Mouse (Mus musculus) ES-E14 (cell line): ENCODE data around the gene Alg1. TPM values are rescaled to one million over a fixed set of nuclear protein-coding genes. Genes with fewer than 3 reads are reported as not detected.

Experiments used
- DNase-seq: peaks from one replicate; pipeline ENCODE4 v3.0.0-alpha.2; 2013; ENCODE audit warnings: low read depth, low spot score
- H3K27ac ChIP-seq: 2 replicates; pipeline ENCODE4 v1.5.1; 2012; ENCODE audit warnings: low read depth, mild to moderate bottlenecking, low read length, moderate library complexity, mixed read lengths; ENCODE audit not compliant: poor library complexity, insufficient read depth, severe bottlenecking
- H3K36me3 ChIP-seq: 2 replicates; pipeline ENCODE4 v1.6.1; 2012; ENCODE audit warnings: mild to moderate bottlenecking, low read length, moderate library complexity, mixed read lengths; ENCODE audit not compliant: control insufficient read depth, poor library complexity, insufficient read depth, severe bottlenecking
- H3K4me1 ChIP-seq, 2 experiments: fragments of 150-350 bp in 1 of 2; sonication (generic) in 1 of 2; 2 replicates each; pipeline ENCODE4 v1.6.1; 2012; ENCODE audit warnings: low read length in 2 of 2, mild to moderate bottlenecking in 1 of 2, mixed read lengths in 1 of 2; ENCODE audit not compliant: control insufficient read depth in 2 of 2, insufficient read depth in 2 of 2, poor library complexity in 1 of 2
- H3K4me3 ChIP-seq, 2 experiments: fragments of 150-350 bp in 1 of 2; sonication (generic) in 1 of 2; 2 replicates each; pipeline ENCODE4 v1.5.1; 2012; ENCODE audit warnings: low read length in 2 of 2, low read depth in 1 of 2, mild to moderate bottlenecking in 1 of 2, mixed read lengths in 1 of 2; ENCODE audit not compliant: insufficient read depth in 1 of 2, poor library complexity in 1 of 2, severe bottlenecking in 1 of 2
- H3K9ac ChIP-seq: 2 replicates; pipeline ENCODE4 v1.6.1; 2012; ENCODE audit warnings: low read depth, mild to moderate bottlenecking, low read length, mixed read lengths; ENCODE audit not compliant: poor library complexity, insufficient read depth, severe bottlenecking
- H3K9me3 ChIP-seq: fragments of 150-350 bp; sonication (generic); 2 replicates; pipeline ENCODE4 v1.6.1; 2012; ENCODE audit warnings: low read depth, mild to moderate bottlenecking, low read length; ENCODE audit not compliant: control insufficient read depth, insufficient read depth
- CHD2 ChIP-seq: IDR thresholded peaks from 2 replicates; pipeline ENCODE4 v1.6.1; 2014; ENCODE audit warnings: mild to moderate bottlenecking, low read depth, low read length, inconsistent platforms
- HCFC1 ChIP-seq: IDR thresholded peaks from 2 replicates; pipeline ENCODE4 v1.6.1; 2012; ENCODE audit warnings: low read length, inconsistent platforms, borderline replicate concordance; ENCODE audit not compliant: insufficient read depth
- MAFK ChIP-seq: IDR thresholded peaks from 2 replicates; pipeline ENCODE4 v1.6.1; 2014; ENCODE audit warnings: mild to moderate bottlenecking, low read depth, low read length, inconsistent platforms; ENCODE audit not compliant: insufficient read depth
- ZC3H11A ChIP-seq: IDR thresholded peaks from 2 replicates; pipeline ENCODE4 v1.6.1; 2012; ENCODE audit warnings: low read depth, mild to moderate bottlenecking, inconsistent platforms, low read length, borderline replicate concordance
- ZNF384 ChIP-seq: IDR thresholded peaks from 2 replicates; pipeline ENCODE4 v1.6.1; 2012; ENCODE audit warnings: low read depth, low read length, inconsistent platforms
- in situ Hi-C, 2 experiments: fragments of 600-800 bp; cut with MboI; formaldehyde crosslinking; loops; one replicate each; pipeline ENCODE4 v1.15.1; 2025; ENCODE audit warnings: low sequenced_read_pairs in 2 of 2, inconsistent platforms in 1 of 2; ENCODE audit not compliant: unreplicated experiment in 2 of 2
- total RNA-seq: library from RNA; depleted of rRNA; stranded (reverse); fragments of 300-350 nt; gene quantifications from 2 replicates; pipeline ENCODE4 v1.2.3, GENCODE M21; 2012

Alg1 gene
- total RNA-seq, 1 experiment = 62.6 TPM

DNA sequence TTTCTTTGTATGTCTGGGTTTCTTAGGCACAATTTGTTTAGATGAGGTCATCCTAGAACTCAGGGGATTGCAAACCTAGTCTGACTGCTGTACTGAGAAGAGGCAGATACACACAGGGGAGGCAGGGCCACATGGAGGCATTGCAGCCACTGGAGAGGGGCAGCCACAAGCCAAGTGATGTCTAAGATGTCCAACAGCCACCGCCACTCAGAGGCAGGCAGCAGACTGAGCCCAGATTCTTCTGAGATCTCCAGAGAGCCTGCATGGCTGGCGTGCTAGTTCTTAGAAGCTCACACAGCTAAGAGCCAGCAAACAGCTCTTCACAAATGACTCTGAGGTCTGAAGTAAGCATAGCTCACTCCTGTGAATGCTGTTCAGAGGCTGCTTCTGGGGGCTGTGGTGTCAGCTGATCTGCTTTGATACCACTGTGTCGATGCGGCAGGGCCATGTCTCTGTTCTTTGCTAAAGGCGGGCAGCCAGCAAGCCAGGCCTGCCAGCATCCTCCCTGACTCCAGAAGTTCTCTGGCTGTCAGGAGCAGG lies 27.9 kb upstream of the Alg1 start:
- DNase-seq = no peak
- no peaks in the 10 kb centered on the region for H3K9me3 ChIP-seq
- H3K9ac ChIP-seq = no peak overlapping the region
- in situ Hi-C loops = no loop called here
- no peaks in the 10 kb centered on the region for H3K4me1 ChIP-seq
- no peaks in the 10 kb centered on the region for H3K36me3 ChIP-seq
- no peak for TF ChIP-seq ZC3H11A
- no peak for TF ChIP-seq ZNF384
- TF ChIP-seq HCFC1 = no peak
- TF ChIP-seq CHD2 = no peak
- TF ChIP-seq MAFK = no peak
- no peak overlapping the region for H3K27ac ChIP-seq
- H3K4me3 ChIP-seq = no peak overlapping the region

DNA sequence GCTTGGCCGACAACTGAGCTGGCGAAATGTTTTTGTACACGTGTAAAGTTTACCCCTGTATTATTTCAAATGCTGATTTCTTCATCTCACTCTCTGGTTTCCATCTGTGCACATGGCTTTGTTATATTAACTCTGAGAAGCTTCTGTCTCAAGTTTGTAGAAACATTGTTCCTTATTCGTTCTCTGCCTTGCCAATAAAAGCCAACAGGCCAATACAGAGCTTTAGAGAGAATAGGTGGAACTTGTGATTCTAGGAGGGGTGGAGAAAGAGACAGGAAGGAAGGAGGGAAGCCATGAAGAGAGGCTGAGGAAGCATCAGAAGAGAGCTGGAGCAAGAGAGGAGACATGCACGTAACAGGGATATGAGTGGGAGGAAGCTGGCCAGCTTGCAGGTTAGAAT lies 27.4 kb upstream of the Alg1 start:
- Histone ChIP-seq H3K4me3 (no peak overlapping the region), H3K36me3 (no peaks in the 10 kb centered on the region), H3K9ac (no peak overlapping the region), H3K27ac (no peak overlapping the region), H3K4me1 (no peaks in the 10 kb centered on the region), H3K9me3 (no peaks in the 10 kb centered on the region)
- TF ChIP-seq ZC3H11A (no peak), HCFC1 (no peak), CHD2 (no peak), ZNF384 (no peak), MAFK (no peak)
- in situ Hi-C loops = no loop called here
- DNase-seq = no peak

DNA sequence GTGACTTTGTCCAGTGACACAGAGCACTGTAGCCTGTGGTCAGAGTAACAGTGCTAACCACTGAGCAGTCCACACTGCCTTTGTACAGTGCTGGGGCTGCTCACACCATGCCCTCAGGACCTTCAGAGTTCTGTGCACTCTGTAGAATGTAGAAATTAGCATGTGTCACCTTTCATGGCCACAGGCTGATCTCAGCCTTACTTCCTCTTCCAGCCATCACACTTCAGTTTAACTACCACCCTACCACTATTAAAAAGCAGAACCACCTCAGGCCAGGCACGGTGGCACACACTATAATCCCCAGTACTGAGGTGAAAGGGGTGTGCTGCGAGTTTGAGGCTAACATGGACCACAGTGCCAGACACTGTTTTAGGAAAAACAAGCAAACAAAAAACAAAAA lies 23.1 kb upstream of the Alg1 start:
- no peaks in the 10 kb centered on the region for H3K4me1 ChIP-seq
- in situ Hi-C loops = no loop called here
- no peaks in the 10 kb centered on the region for H3K36me3 ChIP-seq
- DNase-seq = no peak
- H3K9ac ChIP-seq = no peak overlapping the region
- H3K9me3 ChIP-seq = no peaks in the 10 kb centered on the region
- H3K4me3 ChIP-seq = no peak overlapping the region
- TF ChIP-seq CHD2 (no peak), HCFC1 (no peak), MAFK (no peak), ZC3H11A (no peak), ZNF384 (no peak)
- no peak overlapping the region for H3K27ac ChIP-seq

DNA sequence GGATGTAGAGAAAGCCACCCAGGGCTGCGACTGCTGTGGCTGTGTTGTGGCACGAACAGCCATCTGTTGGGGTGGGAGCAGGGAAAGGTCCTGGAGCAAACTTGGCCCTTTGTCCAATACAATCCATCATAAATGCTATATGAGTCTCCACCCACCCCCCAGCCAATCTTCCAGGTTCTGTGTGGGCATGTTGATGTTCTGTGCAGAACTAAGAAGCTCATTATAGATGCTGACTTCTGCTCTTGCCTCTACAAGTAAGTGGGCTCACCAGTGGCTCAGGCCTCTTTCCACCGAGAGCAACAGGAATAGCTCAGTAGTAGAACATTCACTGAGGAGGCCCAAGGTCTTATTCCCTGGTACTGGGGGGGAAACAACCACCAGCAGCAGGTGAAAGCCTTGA lies 21.3 kb upstream of the Alg1 start:
- H3K9me3 ChIP-seq = no peaks in the 10 kb centered on the region
- H3K4me1 ChIP-seq = no peaks in the 10 kb centered on the region
- no peak overlapping the region for H3K4me3 ChIP-seq
- H3K9ac ChIP-seq = no peak overlapping the region
- H3K36me3 ChIP-seq = no peaks in the 10 kb centered on the region
- no peak for TF ChIP-seq CHD2
- TF ChIP-seq MAFK = no peak
- no peak for TF ChIP-seq ZC3H11A
- TF ChIP-seq HCFC1 = no peak
- no peak for TF ChIP-seq ZNF384
- H3K27ac ChIP-seq = no peak overlapping the region
- DNase-seq = no peak
- in situ Hi-C loops = no loop called here

DNA sequence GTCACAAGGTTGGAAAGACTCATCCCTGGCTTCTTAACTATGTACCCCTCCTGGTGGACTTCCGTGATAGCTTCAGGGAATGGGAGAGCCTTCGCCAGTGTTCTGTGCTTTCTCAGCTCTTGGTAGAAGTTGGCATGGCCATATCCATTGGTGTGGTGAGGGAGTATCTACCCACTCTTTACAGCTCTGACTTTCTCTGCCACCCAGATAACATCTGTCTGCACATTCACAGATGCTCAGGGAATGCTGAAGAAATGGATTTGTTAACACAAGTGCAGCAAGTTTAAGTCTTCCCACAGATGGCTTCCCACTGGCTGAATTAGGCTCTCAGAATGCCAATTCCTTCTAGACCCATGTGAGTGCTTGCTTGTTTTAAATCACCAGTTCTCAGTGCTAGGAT lies 19.3 kb upstream of the Alg1 start:
- Histone ChIP-seq H3K9ac (no peak overlapping the region), H3K4me3 (no peak overlapping the region), H3K27ac (no peak overlapping the region), H3K9me3 (no peaks in the 10 kb centered on the region), H3K36me3 (no peaks in the 10 kb centered on the region), H3K4me1 (no peaks in the 10 kb centered on the region)
- in situ Hi-C loops = no loop called here
- TF ChIP-seq ZNF384 (no peak), MAFK (no peak), ZC3H11A (no peak), HCFC1 (no peak), CHD2 (no peak)
- no peak for DNase-seq
